Mouse (Mus musculus) forebrain, embryonic 13.5 days (tissue): Measurements from ENCODE around the gene Ttll6. TPM values are rescaled to one million over a fixed set of nuclear protein-coding genes. Genes with fewer than 3 reads are reported as not detected.
"Not testable (repeated sequence)": the region's sequence is repeated elsewhere in the genome, so short reads cannot be mapped to it uniquely, and the experiment has no call there.

ENCODE experiments used
- ATAC-seq: fragments of 200-750 bp; cut with Nextera tagmentation; 2 replicates; pipeline ENCODE4 v1.8.0; 2017
- H3K27ac ChIP-seq: fragments of 300-500 bp; sonication (generic); 2 replicates; pipeline ENCODE4 v1.5.1; 2015; ENCODE audit warnings: inconsistent platforms, mild to moderate bottlenecking, moderate library complexity
- H3K27me3 ChIP-seq: fragments of 300-500 bp; sonication (generic); 2 replicates; pipeline ENCODE4 v1.6.1; 2015; ENCODE audit warnings: mild to moderate bottlenecking, inconsistent platforms
- H3K36me3 ChIP-seq: fragments of 300-500 bp; sonication (generic); 2 replicates; pipeline ENCODE4 v1.6.1; 2015; ENCODE audit warnings: mild to moderate bottlenecking, inconsistent platforms; ENCODE audit not compliant: poor library complexity, severe bottlenecking
- H3K4me1 ChIP-seq: fragments of 300-500 bp; sonication (generic); 2 replicates; pipeline ENCODE4 v1.6.1; 2015; ENCODE audit warnings: inconsistent platforms
- H3K4me2 ChIP-seq: fragments of 300-500 bp; sonication (generic); 2 replicates; pipeline ENCODE4 v1.6.1; 2015; ENCODE audit warnings: inconsistent platforms, mild to moderate bottlenecking, moderate library complexity
- H3K4me3 ChIP-seq: fragments of 300-500 bp; sonication (generic); 2 replicates; pipeline ENCODE4 v1.5.1; 2015; ENCODE audit warnings: mild to moderate bottlenecking, inconsistent platforms
- H3K9ac ChIP-seq: fragments of 300-500 bp; sonication (generic); 2 replicates; pipeline ENCODE4 v1.6.1; 2015; ENCODE audit warnings: mild to moderate bottlenecking, inconsistent platforms
- H3K9me3 ChIP-seq: fragments of 300-500 bp; sonication (generic); replicated peaks from 2 replicates; pipeline ENCODE4 v1.6.1; 2016; ENCODE audit warnings: inconsistent platforms
- WGBS: fragments of 180-500 bp; shearing (Covaris S2); methylation state at CpG from one replicate; pipeline ENCODE4 v1.1.7; 2015; 5-methylcytosine and 5-hydroxymethylcytosine counted together
- polyA plus RNA-seq: library from polyadenylated mRNA; unstranded; fragments of >200 nt; fragmentation: Nextera tagmentation; extraction: Ambion mirVana; gene quantifications from 2 replicates; pipeline ENCODE4 v1.2.1, GENCODE M21; 2015

The Ttll6 gene
- 0.19 and 0.22 TPM in 2 replicates for polyA plus RNA-seq

DNA sequence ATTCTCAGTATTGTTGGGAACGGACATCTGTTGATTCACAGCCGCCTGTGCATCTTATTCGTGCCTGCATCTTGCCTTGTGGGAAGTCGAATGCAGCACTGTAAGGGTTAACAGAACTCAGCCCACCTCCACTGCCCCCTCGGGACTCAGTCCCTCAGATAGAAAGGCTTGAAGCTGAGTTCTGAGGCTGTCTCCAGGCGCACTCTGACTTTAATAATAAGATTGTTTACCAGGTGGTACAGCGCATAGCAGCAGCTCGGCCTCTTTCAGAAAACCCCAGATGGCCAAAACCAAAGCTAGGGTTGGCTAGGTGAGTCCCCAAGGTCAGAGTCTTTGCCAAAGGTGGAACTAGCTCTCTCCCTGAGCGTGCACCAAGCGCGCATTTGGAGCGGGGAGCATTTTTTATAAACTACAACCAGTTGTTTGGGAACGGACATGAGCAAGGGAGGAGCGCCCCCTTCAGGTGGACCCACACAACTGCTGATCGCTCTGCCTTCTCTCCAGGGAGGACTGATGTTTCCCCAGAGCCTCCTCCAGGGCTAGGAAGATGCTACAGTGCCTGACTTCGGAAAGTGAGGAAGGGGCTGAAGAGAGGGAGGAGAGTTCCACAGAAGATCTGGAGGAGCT lies at the start of gene Ttll6:
TSS of gene Ttll6 (plus strand) at position 548 of the 627 bp plus-strand sequence.
- H3K9ac ChIP-seq: no peak within 1 kb of the TSS
- WGBS: 15% methylated on average over 16 of the region's 16 CpGs
- H3K9me3 ChIP-seq: no peaks in the 10 kb centered on the region
- H3K4me2 ChIP-seq: peak within 1 kb of the TSS; percentile 44
- H3K36me3 ChIP-seq: no peaks in the 10 kb centered on the region
- peaks cover 5% of the 10 kb centered on the region; the same call in 1 of the 2 replicates for H3K4me1 ChIP-seq
- no peak for ATAC-seq
- no peak within 1 kb of the TSS for H3K4me3 ChIP-seq
- peaks cover 38% of the 10 kb centered on the region; the same call in 1 of the 2 replicates for H3K27me3 ChIP-seq
- H3K27ac ChIP-seq: no peak within 1 kb of the TSS

DNA sequence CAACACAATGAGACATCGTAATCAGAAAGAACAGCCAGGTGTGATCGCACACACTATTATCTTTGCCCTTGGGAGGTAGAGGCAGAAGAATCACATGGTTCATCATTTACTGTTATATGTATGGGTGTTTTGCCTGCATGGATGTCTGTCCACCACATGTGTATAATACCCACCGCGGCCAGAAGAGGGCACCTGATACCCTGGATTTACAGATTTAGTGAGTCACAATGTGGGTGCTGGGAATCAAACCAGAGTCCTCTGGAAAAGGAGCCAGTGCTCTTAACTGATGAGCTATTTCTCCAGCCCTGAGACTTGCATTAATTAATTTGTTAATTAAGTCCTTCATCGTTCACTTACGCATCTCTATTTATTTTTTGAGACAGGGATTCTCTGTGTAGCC lies 45.6 kb upstream of the Ttll6 start:
- Histone ChIP-seq H3K9ac (no peak overlapping the region), H3K4me2 (no peak overlapping the region), H3K27ac (no peak overlapping the region), H3K4me1 (no peaks in the 10 kb centered on the region), H3K27me3 (0 out of 2 replicates have a peak, but pooled peaks cover 5% of the 10 kb centered on the region), H3K9me3 (0 out of 2 replicates have a peak, but pooled peaks cover 4% of the 10 kb centered on the region), H3K4me3 (no peak overlapping the region), H3K36me3 (no peaks in the 10 kb centered on the region)
- ATAC-seq: no peak
- WGBS: 89% methylated on average over 6 of the region's 6 CpGs

DNA sequence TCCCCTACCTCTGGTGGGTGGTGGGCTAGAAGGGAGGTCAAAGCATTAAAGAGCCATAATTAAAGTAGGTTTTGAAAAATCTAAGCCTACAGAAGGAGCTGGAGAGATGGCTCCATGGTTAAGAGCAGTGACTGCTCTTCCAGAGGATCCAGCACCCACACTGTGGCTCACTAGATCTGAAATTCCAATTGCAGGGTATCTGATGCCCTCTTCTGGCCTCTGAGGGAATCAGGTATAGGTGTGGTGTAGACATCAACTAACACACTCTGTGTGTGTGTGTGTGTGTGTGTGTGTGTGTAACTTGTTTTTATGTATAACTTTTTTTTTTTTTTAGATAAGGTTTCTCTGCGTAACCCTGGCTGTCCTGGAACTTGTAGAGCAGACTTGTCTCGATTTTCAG lies 42.5 kb upstream of the Ttll6 start:
- Histone ChIP-seq H3K36me3 (no peaks in the 10 kb centered on the region), H3K9ac (no peak overlapping the region), H3K9me3 (0 out of 2 replicates have a peak, but pooled peaks cover 4% of the 10 kb centered on the region), H3K4me1 (no peaks in the 10 kb centered on the region), H3K4me3 (no peak overlapping the region), H3K4me2 (no peak overlapping the region), H3K27me3 (0 out of 2 replicates have a peak, but pooled peaks cover 13% of the 10 kb centered on the region), H3K27ac (no peak overlapping the region)
- 70% methylated on average over 2 of the region's 2 CpGs for WGBS
- no peak for ATAC-seq

DNA sequence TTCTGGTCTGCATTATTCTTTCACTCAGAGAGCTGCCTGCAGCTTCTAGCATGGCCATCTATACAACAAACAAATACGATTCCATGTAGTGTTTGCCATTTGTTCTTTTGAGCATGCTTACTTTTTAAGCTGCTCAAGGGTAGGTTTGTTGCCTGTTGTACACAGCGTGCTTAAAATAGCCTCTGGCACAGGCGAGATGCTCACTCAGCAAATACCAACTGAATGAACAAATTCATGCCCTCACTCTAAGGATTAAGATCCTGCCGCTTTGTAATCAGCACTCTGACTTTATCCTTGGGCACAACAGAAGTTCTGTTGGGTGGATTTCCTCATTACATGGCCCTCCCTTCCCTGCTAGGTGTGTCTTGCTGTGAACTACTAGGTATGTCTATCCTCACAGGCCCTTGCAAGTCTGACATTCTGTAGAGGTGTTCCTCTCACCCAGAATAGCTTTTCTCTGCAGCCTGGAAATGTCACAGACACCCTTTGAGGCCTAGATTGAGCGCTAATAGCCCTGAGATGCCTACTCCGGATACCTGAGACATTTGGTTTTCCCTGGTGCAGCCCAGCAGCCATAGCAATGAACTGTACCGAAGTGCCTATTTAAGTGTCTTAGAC lies 40.8 kb upstream of the Ttll6 start:
- H3K4me3 ChIP-seq: no peak overlapping the region
- H3K27me3 ChIP-seq: 0 out of 2 replicates have a peak, but pooled peaks cover 22% of the 10 kb centered on the region
- 45% methylated on average over 7 of the region's 7 CpGs for WGBS
- H3K9ac ChIP-seq: no peak overlapping the region
- no peak overlapping the region for H3K27ac ChIP-seq
- no peak overlapping the region for H3K4me2 ChIP-seq
- no peaks in the 10 kb centered on the region for H3K36me3 ChIP-seq
- ATAC-seq: no peak
- H3K9me3 ChIP-seq: 0 out of 2 replicates have a peak, but pooled peaks cover 2% of the 10 kb centered on the region
- no peaks in the 10 kb centered on the region for H3K4me1 ChIP-seq

DNA sequence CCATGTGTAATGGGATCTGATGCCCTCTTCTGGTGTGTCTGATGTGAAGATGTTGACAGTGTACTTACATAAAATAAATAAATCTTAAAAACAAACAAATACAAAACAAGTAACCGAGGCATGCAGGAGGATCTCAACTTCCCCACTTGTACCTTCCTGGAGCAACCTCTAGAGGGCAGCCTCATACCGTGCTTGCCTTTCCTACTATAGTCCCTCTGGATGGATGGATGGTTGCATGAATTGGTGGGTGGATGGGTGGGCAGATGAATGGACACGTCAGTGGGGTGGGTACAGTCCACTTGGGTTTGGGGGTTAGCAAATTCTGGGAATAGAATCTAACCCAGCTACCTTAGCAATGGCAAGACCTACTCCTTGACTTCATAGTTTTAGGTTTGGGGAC lies 40.2 kb upstream of the Ttll6 start:
- WGBS: 14% methylated on average over 3 of the region's 3 CpGs
- no peak for ATAC-seq

DNA sequence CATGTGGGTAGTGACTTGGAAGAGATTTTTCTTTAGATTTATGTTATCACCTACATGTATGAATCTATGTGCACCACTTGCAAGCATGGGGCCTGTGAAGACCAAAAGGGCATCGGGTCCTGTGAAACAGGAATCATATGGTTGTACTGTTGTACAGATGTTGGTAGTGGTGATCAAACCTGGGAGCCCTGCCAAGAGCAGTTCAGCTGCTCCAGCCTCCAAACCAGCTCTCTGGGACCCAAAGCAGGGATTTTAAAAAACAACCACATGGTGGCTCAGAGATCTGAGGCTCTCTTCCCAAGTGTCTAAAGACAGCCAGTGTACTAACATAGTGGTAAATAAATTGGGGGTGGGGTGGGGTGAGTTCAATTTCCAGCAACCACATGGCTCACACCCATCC lies 25.2 kb upstream of the Ttll6 start:
- no peak overlapping the region for H3K9ac ChIP-seq
- no peaks in the 10 kb centered on the region for H3K9me3 ChIP-seq
- WGBS: 87% methylated on average over 1 of the region's 1 CpGs
- no peak for ATAC-seq
- H3K27ac ChIP-seq: no peak overlapping the region
- H3K36me3 ChIP-seq: no peaks in the 10 kb centered on the region
- H3K27me3 ChIP-seq: 0 out of 2 replicates have a peak, but pooled peaks cover 3% of the 10 kb centered on the region
- no peaks in the 10 kb centered on the region for H3K4me1 ChIP-seq
- H3K4me2 ChIP-seq: no peak overlapping the region
- H3K4me3 ChIP-seq: no peak overlapping the region

More for the DNA sequence above, 40.2 kb upstream of the Ttll6 start:
- Histone ChIP-seq H3K4me3 (no peak overlapping the region), H3K4me2 (no peak overlapping the region), H3K9ac (no peak overlapping the region), H3K27ac (no peak overlapping the region), H3K9me3 (no peaks in the 10 kb centered on the region), H3K27me3 (0 out of 2 replicates have a peak, but pooled peaks cover 22% of the 10 kb centered on the region), H3K36me3 (no peaks in the 10 kb centered on the region), H3K4me1 (no peaks in the 10 kb centered on the region)

DNA sequence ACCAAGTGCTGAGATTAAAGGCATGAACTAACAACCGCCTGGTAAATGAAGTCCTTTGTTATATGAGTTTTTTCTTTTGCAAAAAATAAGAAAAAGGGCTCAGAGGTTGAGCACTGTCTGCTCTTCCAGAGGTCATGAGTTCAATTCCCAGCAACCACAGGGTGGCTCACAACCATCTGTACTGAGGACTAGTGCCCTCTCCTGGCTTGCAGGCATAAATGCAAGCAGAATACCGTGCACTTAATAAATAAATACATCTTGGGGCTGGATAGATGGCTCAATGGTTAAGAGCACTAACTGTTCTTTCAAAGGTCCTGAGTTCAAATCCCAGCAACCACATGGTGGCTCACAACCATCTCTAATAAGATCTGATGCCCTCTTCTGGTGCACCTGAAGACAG lies 22.6 kb upstream of the Ttll6 start:
- not testable (repeated sequence) for H3K4me3 ChIP-seq, ATAC-seq, H3K36me3 ChIP-seq, H3K27me3 ChIP-seq, H3K4me2 ChIP-seq, H3K9me3 ChIP-seq, H3K9ac ChIP-seq, H3K4me1 ChIP-seq, H3K27ac ChIP-seq
- 62% methylated on average over 2 of the region's 2 CpGs for WGBS

DNA sequence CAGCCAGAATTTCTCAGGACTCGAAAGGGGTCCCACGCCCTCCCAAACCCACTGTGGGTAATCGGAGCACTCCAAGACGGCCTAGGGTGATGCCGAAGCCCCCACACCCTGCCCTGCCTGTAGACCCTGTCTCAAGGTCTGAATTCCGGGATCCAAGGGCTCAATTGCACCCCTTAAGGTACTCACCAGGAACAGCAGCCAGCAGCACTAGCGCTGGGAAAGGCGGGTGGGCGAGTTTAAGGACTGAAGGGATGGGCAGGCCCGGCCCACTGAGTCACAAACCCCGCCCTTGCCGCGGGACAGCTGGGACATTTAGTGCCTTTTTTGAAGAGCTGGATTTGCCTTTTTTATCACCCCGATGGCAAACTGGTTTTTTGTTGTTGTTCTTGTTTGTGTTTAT lies 21.8 kb upstream of the Ttll6 start, which contains the start of gene Calcoco2:
TSS of gene Calcoco2 (minus strand) at position 214 of the 400 bp plus-strand sequence.
- Histone ChIP-seq H3K36me3 (no peaks in the 10 kb centered on the region), H3K9me3 (no peaks in the 10 kb centered on the region), H3K27me3 (peaks cover 2% of the 10 kb centered on the region; the same call in 1 of the 2 replicates), H3K27ac (no peak within 1 kb of the TSS), H3K4me3 (no peak within 1 kb of the TSS), H3K4me1 (no peaks in the 10 kb centered on the region), H3K4me2 (no peak within 1 kb of the TSS), H3K9ac (no peak within 1 kb of the TSS)
- 46% methylated on average over 14 of the region's 14 CpGs for WGBS
- no peak for ATAC-seq

DNA sequence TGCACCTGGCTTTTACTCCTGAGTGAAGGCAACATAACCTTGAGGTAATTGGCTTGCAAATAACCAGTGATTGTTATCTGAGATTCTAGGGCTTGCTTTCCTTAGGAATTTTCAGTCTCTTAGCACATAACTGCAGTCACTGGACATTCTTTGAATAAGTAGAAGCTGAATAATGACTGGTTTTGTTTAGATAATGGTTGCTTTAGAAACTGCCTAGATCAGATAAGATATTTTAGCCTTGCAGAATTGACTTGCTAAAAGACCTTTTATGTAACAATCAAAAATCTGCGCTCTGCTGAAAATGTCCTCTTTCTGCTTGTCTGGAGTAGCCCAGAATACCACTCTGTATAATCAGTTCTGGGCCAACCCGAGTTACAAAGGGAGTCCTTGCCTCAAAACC lies 19.5 kb upstream of the Ttll6 start:
- peaks cover 2% of the 10 kb centered on the region; the same call in 1 of the 2 replicates for H3K27me3 ChIP-seq
- H3K4me1 ChIP-seq: no peaks in the 10 kb centered on the region
- no peak overlapping the region for H3K27ac ChIP-seq
- no peak overlapping the region for H3K9ac ChIP-seq
- WGBS: 64% methylated on average over 2 of the region's 2 CpGs
- H3K4me2 ChIP-seq: no peak overlapping the region
- no peak overlapping the region for H3K4me3 ChIP-seq
- no peaks in the 10 kb centered on the region for H3K36me3 ChIP-seq
- no peak for ATAC-seq
- no peaks in the 10 kb centered on the region for H3K9me3 ChIP-seq

DNA sequence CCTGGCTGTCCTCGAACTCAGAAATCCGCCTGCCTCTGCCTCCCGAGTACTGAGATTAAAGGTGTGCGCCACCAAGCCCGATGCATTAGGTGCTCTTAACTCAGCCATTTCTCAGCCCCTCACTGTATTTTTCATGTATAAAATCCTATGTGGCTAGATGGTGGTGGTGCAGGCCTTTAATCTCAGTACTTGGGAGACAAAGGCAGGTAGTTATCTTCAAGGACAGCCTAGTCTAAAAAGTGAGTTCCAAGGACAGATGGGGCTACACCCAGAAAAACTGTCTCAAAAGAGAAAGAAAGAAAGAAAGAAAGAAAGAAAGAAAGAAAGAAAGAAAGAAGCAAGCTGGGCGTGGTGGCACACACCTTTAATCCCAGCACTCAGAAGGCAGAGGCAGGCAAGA lies 18.2 kb upstream of the Ttll6 start:
- Histone ChIP-seq H3K27me3 (peaks cover 5% of the 10 kb centered on the region; the same call in 1 of the 2 replicates), H3K4me1 (no peaks in the 10 kb centered on the region), H3K9ac (no peak overlapping the region), H3K36me3 (no peaks in the 10 kb centered on the region), H3K4me3 (no peak overlapping the region), H3K4me2 (no peak overlapping the region), H3K27ac (no peak overlapping the region), H3K9me3 (no peaks in the 10 kb centered on the region)
- no peak for ATAC-seq
- 88% methylated on average over 6 of the region's 6 CpGs for WGBS

DNA sequence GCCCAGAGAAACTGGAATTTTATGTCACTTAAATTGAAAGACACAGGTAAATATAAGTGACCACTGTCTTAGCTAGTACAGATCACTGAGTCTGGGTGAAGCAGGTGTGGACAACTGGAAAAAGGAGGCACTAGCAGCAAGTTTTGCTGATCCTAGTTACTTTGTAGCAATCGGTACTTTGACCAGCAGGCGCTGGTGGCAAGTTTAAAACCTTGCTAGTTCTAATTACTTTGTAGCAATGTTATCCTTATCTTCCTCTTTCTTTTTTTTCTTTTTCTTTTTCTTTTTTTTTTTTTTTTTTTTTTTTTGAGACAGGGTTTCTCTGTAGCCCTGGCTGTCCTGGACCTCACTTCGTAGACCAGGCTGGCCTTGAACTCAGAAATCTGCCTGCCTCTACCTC lies 17.5 kb upstream of the Ttll6 start:
- no peak overlapping the region for H3K9ac ChIP-seq
- H3K27me3 ChIP-seq: peaks cover 10% of the 10 kb centered on the region
- H3K27ac ChIP-seq: no peak overlapping the region
- H3K4me2 ChIP-seq: no peak overlapping the region
- no peak overlapping the region for H3K4me3 ChIP-seq
- no peaks in the 10 kb centered on the region for H3K4me1 ChIP-seq
- no peak for ATAC-seq
- no peaks in the 10 kb centered on the region for H3K36me3 ChIP-seq
- WGBS: 83% methylated on average over 3 of the region's 3 CpGs
- no peaks in the 10 kb centered on the region for H3K9me3 ChIP-seq

DNA sequence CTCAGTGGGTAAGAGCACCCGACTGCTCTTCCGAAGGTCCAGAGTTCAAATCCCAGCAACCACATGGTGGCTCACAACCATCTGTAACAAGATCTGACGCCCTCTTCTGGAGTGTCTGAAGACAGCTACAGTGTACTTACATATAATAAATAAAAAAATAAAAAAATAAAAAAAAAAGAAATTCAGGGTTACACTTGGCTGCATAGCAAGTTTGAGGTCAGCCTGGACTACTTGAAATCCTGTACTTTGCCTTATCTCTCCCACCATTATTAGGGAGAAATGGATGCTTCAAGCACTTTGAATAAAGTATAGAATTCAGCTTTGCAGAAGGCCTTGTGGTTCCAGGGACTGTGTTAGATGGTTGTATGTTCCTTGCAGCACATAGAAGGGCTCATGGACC lies 16.7 kb upstream of the Ttll6 start:
- H3K4me3 ChIP-seq, H3K9me3 ChIP-seq, H3K4me2 ChIP-seq, ATAC-seq, H3K27ac ChIP-seq, H3K4me1 ChIP-seq, H3K9ac ChIP-seq, H3K36me3 ChIP-seq: not testable (repeated sequence)
- WGBS: 81% methylated on average over 3 of the region's 3 CpGs
- H3K27me3 ChIP-seq: peaks cover 18% of the 10 kb centered on the region
